Mouse (Mus musculus): Measurements from ENCODE around the gene Ppard.
A peak's percentile ranks its signal among the peaks of the same experiment; 100 is the strongest.

The Ppard gene

GRCm38 (mm10) chr17:28345882-28346281 lies 113.4 kb downstream of the Ppard start:
- no peak for DNase-seq

GRCm38 (mm10) chr17:28347327-28347726 lies 114.8 kb downstream of the Ppard start:
- DNase-seq, result no peak

- DNase-seq, result no peak
Observed at GRCm38 (mm10) chr17:28348211-28348610, 115.7 kb downstream of the Ppard start.

- DNase-seq, result no peak
Observed at GRCm38 (mm10) chr17:28349264-28349880, 116.9 kb downstream of the Ppard start.

GRCm38 (mm10) chr17:28349901-28350465 lies 117.5 kb downstream of the Ppard start:
- no peak for DNase-seq

DNA sequence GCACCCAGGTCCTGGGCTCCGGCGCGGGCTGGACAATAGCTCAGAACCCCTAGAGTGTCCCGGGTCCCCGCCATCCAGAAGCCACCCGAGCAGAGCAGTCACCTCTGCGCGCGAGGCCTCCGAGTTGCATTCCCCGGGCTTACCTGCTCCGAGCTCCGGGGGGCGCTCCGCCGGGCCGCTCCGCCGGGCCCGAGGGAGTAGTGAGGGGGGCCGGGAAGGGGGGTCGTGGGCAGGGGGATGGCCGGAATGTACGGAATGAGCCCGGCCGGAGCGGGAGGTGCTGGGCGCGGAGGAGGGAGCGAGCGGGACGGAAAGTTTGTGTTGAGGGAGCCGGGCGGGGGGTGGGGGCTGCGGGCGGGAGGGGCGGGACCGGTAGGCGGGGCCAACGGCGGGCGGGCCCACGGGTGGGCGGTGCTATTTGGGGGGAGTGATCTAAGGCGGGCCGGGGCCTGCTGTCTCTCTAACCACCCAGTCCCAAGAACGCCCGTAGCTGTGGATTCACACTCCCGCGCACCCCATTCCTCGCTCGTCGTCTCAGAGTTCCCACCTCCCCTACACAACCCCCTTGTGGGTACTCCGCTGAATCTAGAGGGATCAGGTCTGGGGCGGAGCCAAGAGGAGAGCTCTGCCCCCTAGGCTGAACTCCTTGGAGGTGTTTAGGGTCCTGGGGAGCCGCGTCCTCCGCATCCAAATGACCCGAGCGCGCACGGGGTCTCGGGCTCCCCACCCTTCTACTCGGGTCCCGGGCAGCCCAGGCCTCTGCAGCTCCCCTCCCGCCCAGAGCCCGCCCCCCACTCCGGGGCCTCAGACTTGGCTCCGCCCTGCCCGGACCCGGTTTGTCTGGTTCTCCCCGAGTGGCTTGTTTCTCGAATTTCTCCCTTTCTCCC lies 118.2 kb downstream of the Ppard start, which contains the start of gene Tead3:
Tead3 (minus strand) TSS at position 352 of the 887 bp plus-strand sequence.
- peak; percentile 23 to 40 for DNase-seq

Data from spleen, adult 18-20 months (tissue).